Mouse (Mus musculus) bone marrow, adult 2 months (tissue): ENCODE results near the gene Kcnj11.

ENCODE experiments used
- CTCF ChIP-seq: fragments of 200-500 bp; IDR thresholded peaks from 2 replicates; pipeline ENCODE4 v1.5.1; 2011; ENCODE audit warnings: low read length, control low read depth; ENCODE audit not compliant: control insufficient read depth, insufficient read depth
- POLR2A ChIP-seq: fragments of 200-500 bp; IDR thresholded peaks from 2 replicates; pipeline ENCODE4 v1.6.1; 2011; ENCODE audit warnings: low read depth, mild to moderate bottlenecking, control low read depth, low read length, borderline replicate concordance; ENCODE audit not compliant: control insufficient read depth

GRCm38 (mm10) chr7:46131266-46131665 is 30.7 kb upstream of the Kcnj11 start:
- TF ChIP-seq CTCF: no peak
- TF ChIP-seq POLR2A: no peak
